Mouse (Mus musculus) limb, embryonic 12.5 days (tissue): ENCODE results near the gene Eid2. TPM values are rescaled to one million over a fixed set of nuclear protein-coding genes. Genes with fewer than 3 reads are reported as not detected.

Source experiments
- ATAC-seq: fragments of 200-750 bp; cut with Nextera tagmentation; 2 replicates; pipeline ENCODE4 v1.8.0; 2017; ENCODE audit warnings: low read depth, moderate TSS enrichment; ENCODE audit not compliant: insufficient number of reproducible peaks, insufficient read depth, low FRiP score, low TSS enrichment
- H3K27ac ChIP-seq: fragments of 300-500 bp; sonication (generic); 2 replicates; pipeline ENCODE4 v1.5.1; 2016; ENCODE audit warnings: mild to moderate bottlenecking, moderate library complexity
- H3K27me3 ChIP-seq: fragments of 300-500 bp; sonication (generic); 2 replicates; pipeline ENCODE4 v1.6.1; 2016; ENCODE audit warnings: mild to moderate bottlenecking, moderate library complexity
- H3K36me3 ChIP-seq: fragments of 300-500 bp; sonication (generic); 2 replicates; pipeline ENCODE4 v1.6.1; 2016; ENCODE audit warnings: mild to moderate bottlenecking, moderate library complexity
- H3K4me1 ChIP-seq: fragments of 300-500 bp; sonication (generic); replicated peaks from 2 replicates; pipeline ENCODE4 v1.6.1; 2016
- H3K4me2 ChIP-seq: fragments of 300-500 bp; sonication (generic); 2 replicates; pipeline ENCODE4 v1.6.1; 2016; ENCODE audit warnings: mild to moderate bottlenecking, moderate library complexity
- H3K4me3 ChIP-seq: fragments of 300-500 bp; sonication (generic); replicated peaks from 2 replicates; pipeline ENCODE4 v1.5.1; 2016; ENCODE audit warnings: mild to moderate bottlenecking
- H3K9ac ChIP-seq: fragments of 300-500 bp; sonication (generic); replicated peaks from 2 replicates; pipeline ENCODE4 v1.6.1; 2016; ENCODE audit warnings: mild to moderate bottlenecking, moderate library complexity
- H3K9me3 ChIP-seq: fragments of 300-500 bp; sonication (generic); 2 replicates; pipeline ENCODE4 v1.6.1; 2016; ENCODE audit warnings: mild to moderate bottlenecking, moderate library complexity
- WGBS: fragments of 180-500 bp; shearing (Covaris S2); methylation state at CpG from one replicate; pipeline ENCODE4 v1.1.7; 2016; 5-methylcytosine and 5-hydroxymethylcytosine counted together
- polyA plus RNA-seq: library from polyadenylated mRNA; unstranded; fragments of >200 nt; fragmentation: Nextera tagmentation; extraction: Ambion mirVana; gene quantifications from 2 replicates; pipeline ENCODE4 v1.2.1, GENCODE M21; 2016

The Eid2 gene
- polyA plus RNA-seq, 1 experiment from 2014 or later = 18.9 TPM

GRCm38 (mm10) chr7:28265391-28265790 is 2.3 kb upstream of the Eid2 start:
- WGBS = 90% methylated on average over 13 of the region's 13 CpGs
- H3K27ac ChIP-seq = no peak overlapping the region
- no peaks in the 10 kb centered on the region for H3K27me3 ChIP-seq
- peaks cover 7% of the 10 kb centered on the region; the same call in 1 of the 2 replicates for H3K4me1 ChIP-seq
- no peak overlapping the region for H3K9ac ChIP-seq
- no peak overlapping the region for H3K4me2 ChIP-seq
- 0 out of 2 replicates have a peak, but pooled peaks cover 6% of the 10 kb centered on the region for H3K9me3 ChIP-seq
- peaks cover 10% of the 10 kb centered on the region for H3K36me3 ChIP-seq
- ATAC-seq = no peak
- H3K4me3 ChIP-seq = no peak overlapping the region

- H3K4me1 ChIP-seq = peaks cover 7% of the 10 kb centered on the region; the same call in 1 of the 2 replicates
- peak overlapping the region; percentile 97 for H3K9ac ChIP-seq
- H3K27ac ChIP-seq = peak overlapping the region; percentile 92
- H3K4me2 ChIP-seq = peak overlapping the region; percentile 79
- H3K27me3 ChIP-seq = no peaks in the 10 kb centered on the region
- peaks cover 32% of the 10 kb centered on the region for H3K36me3 ChIP-seq
- ATAC-seq = peak; percentile 66
- H3K9me3 ChIP-seq = peaks cover 11% of the 10 kb centered on the region; the same call in 1 of the 2 replicates
- under 1% methylated on average over 62 of the region's 62 CpGs for WGBS
- peak overlapping the region; percentile 92 for H3K4me3 ChIP-seq
Observed at GRCm38 (mm10) chr7:28268042-28268531, 406 bp downstream of the Eid2 start.

- no peak for ATAC-seq
- H3K4me3 ChIP-seq = peak overlapping the region; percentile 92
- no peaks in the 10 kb centered on the region for H3K27me3 ChIP-seq
- H3K36me3 ChIP-seq = peaks cover 35% of the 10 kb centered on the region
- H3K4me1 ChIP-seq = peaks cover 7% of the 10 kb centered on the region; the same call in 1 of the 2 replicates
- 32% methylated on average over 16 of the region's 16 CpGs for WGBS
- peak overlapping the region; percentile 92 for H3K27ac ChIP-seq
- peak overlapping the region; percentile 79 for H3K4me2 ChIP-seq
- H3K9ac ChIP-seq = peak overlapping the region; percentile 97
- H3K9me3 ChIP-seq = peaks cover 11% of the 10 kb centered on the region; the same call in 1 of the 2 replicates
Observed at GRCm38 (mm10) chr7:28268576-28268975, 895 bp downstream of the Eid2 start.

- H3K4me2 ChIP-seq = no peak overlapping the region
- no peak overlapping the region for H3K4me3 ChIP-seq
- no peaks in the 10 kb centered on the region for H3K27me3 ChIP-seq
- H3K4me1 ChIP-seq = peaks cover 7% of the 10 kb centered on the region; the same call in 1 of the 2 replicates
- no peak overlapping the region for H3K9ac ChIP-seq
- no peak overlapping the region for H3K27ac ChIP-seq
- peaks cover 11% of the 10 kb centered on the region; the same call in 1 of the 2 replicates for H3K9me3 ChIP-seq
- 93% methylated on average over 12 of the region's 12 CpGs for WGBS
- H3K36me3 ChIP-seq = peaks cover 35% of the 10 kb centered on the region
- ATAC-seq = no peak
Observed at GRCm38 (mm10) chr7:28269355-28269754, 1.7 kb downstream of the Eid2 start.

GRCm38 (mm10) chr7:28271761-28272160 is 4.1 kb downstream of the Eid2 start:
- H3K4me3 ChIP-seq = no peak overlapping the region
- H3K36me3 ChIP-seq = peaks cover 35% of the 10 kb centered on the region

GRCm38 (mm10) chr7:28277237-28277614 is 9.5 kb downstream of the Eid2 start:
- H3K4me3 ChIP-seq = peak overlapping the region; percentile 65; the same call in 1 of the 2 replicates
- no peak overlapping the region for H3K27ac ChIP-seq
- peaks cover 6% of the 10 kb centered on the region for H3K4me1 ChIP-seq
- 61% methylated on average over 8 of the region's 8 CpGs for WGBS
- no peak overlapping the region for H3K4me2 ChIP-seq
- H3K9me3 ChIP-seq = no peaks in the 10 kb centered on the region
- no peak overlapping the region for H3K9ac ChIP-seq
- no peak for ATAC-seq
- H3K27me3 ChIP-seq = no peaks in the 10 kb centered on the region
- H3K36me3 ChIP-seq = peaks cover 11% of the 10 kb centered on the region

More at GRCm38 (mm10) chr7:28271761-28272160, 4.1 kb downstream of the Eid2 start:
- no peaks in the 10 kb centered on the region for H3K27me3 ChIP-seq
- H3K9ac ChIP-seq = no peak overlapping the region
- ATAC-seq = no peak
- peaks cover 11% of the 10 kb centered on the region; the same call in 1 of the 2 replicates for H3K9me3 ChIP-seq
- H3K4me2 ChIP-seq = no peak overlapping the region
- WGBS = 72% methylated on average over 3 of the region's 3 CpGs
- no peak overlapping the region for H3K27ac ChIP-seq
- peaks cover 7% of the 10 kb centered on the region; the same call in 1 of the 2 replicates for H3K4me1 ChIP-seq

- H3K27me3 ChIP-seq = no peaks in the 10 kb centered on the region
- 3% methylated on average over 68 of the region's 68 CpGs for WGBS
- ATAC-seq = no peak; the same call in 1 of the 2 replicates
Observed at GRCm38 (mm10) chr7:28277615-28278278, 10.1 kb downstream of the Eid2 start, which contains the start of gene Eid2b. Eid2b (plus strand) TSS chr7:28277739.

GRCm38 (mm10) chr7:28278279-28278652 is 10.6 kb downstream of the Eid2 start:
- 86% methylated on average over 7 of the region's 7 CpGs for WGBS
- Histone ChIP-seq H3K4me3 (peak overlapping the region; percentile 65), H3K27ac (no peak overlapping the region), H3K27me3 (no peaks in the 10 kb centered on the region), H3K36me3 (peaks cover under 1% of the 10 kb centered on the region), H3K4me1 (peaks cover 6% of the 10 kb centered on the region), H3K9ac (peak overlapping the region; percentile 86), H3K9me3 (no peaks in the 10 kb centered on the region), H3K4me2 (peak overlapping the region; percentile 75)
- ATAC-seq = no peak

More at GRCm38 (mm10) chr7:28277615-28278278, 10.1 kb downstream of the Eid2 start, which contains the start of gene Eid2b:
- peak within 1 kb of the TSS; percentile 86 for H3K9ac ChIP-seq
- peaks cover 6% of the 10 kb centered on the region for H3K36me3 ChIP-seq
- peaks cover 6% of the 10 kb centered on the region for H3K4me1 ChIP-seq
- H3K9me3 ChIP-seq = no peaks in the 10 kb centered on the region
- peak within 1 kb of the TSS; percentile 75 for H3K4me2 ChIP-seq
- H3K4me3 ChIP-seq = peak within 1 kb of the TSS; percentile 65
- H3K27ac ChIP-seq = peak within 1 kb of the TSS; percentile 69

- no peak for ATAC-seq
- Histone ChIP-seq H3K27me3 (no peaks in the 10 kb centered on the region), H3K4me1 (peaks cover 6% of the 10 kb centered on the region), H3K27ac (no peak overlapping the region), H3K9ac (no peak overlapping the region), H3K4me2 (no peak overlapping the region), H3K36me3 (no peaks in the 10 kb centered on the region), H3K4me3 (no peak overlapping the region), H3K9me3 (no peaks in the 10 kb centered on the region)
- WGBS = 74% methylated on average over 7 of the region's 7 CpGs
Observed at GRCm38 (mm10) chr7:28280630-28281029, 12.9 kb downstream of the Eid2 start.

- WGBS = under 1% methylated on average over 15 of the region's 18 CpGs
- no peak for ATAC-seq
Observed at GRCm38 (mm10) chr7:28290165-28290564, 22.5 kb downstream of the Eid2 start.

More at GRCm38 (mm10) chr7:28290165-28290564, 22.5 kb downstream of the Eid2 start:
- no peaks in the 10 kb centered on the region for H3K9me3 ChIP-seq
- H3K9ac ChIP-seq = peak overlapping the region; percentile 40; the same call in 1 of the 2 replicates
- peak overlapping the region; percentile 53 for H3K4me2 ChIP-seq
- peaks cover 15% of the 10 kb centered on the region for H3K4me1 ChIP-seq
- H3K27me3 ChIP-seq = peaks cover 85% of the 10 kb centered on the region
- H3K27ac ChIP-seq = no peak overlapping the region
- no peaks in the 10 kb centered on the region for H3K36me3 ChIP-seq
- peak overlapping the region; percentile 31 for H3K4me3 ChIP-seq
